Mouse (Mus musculus): ENCODE data around the gene Timp1. TPM values are rescaled to one million over a fixed set of nuclear protein-coding genes. Genes with fewer than 3 reads are reported as not detected.
A peak's percentile ranks its signal among the peaks of the same experiment; 100 is the strongest.

The Timp1 gene
- polyA plus RNA-seq, 1 experiment from 2014 or later: 62.8 TPM

DNA sequence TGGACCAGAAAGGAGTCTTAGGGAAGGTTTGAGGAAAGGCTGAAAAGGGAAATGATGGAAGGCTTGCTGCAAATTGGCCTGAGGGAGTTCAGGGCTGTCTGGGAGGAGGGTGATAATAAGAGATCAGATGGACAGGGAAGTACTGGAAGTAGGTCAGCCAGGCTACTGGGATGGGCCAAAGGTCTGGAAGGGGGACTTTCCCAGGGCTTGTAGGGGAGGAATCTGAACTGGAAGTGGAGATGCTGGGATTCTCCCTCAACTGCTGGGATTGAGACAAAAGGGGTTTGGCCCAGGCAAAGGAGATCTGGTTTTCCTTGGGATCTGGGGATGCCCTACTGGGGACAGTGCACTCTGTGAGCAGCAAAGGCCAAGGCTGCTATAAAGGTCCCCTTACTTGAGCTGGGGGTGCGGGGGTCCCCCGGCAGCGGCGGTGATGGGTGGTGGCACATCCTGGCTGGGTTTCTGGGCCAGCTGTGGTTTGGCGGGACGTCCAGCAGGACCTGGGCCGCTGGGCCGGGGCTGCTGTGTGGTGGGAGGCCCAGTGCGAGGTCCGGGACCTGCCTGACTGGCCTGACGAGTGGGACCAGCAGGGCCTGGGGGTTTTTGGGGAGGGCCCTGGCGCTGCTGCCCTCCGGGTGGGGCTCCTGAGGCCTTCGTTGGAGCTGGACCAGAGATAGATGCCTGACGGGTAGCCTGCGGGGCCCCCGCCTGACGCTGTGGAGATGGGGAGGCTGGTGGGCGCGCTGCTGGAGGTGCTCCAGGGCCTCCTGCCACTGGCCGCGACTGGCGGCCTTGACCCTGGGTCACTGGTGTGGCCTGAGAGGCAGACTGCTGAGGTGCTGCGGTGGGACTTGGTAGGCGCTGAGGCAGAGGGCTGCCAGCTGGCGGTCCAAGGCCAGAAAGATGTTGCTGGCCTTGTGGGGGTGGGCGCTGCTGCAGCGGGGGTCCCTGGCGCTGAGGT lies 7.6 kb upstream of the Timp1 start:
- peak; percentile 7 for DNase-seq (ENCODE audit: low spot score)
- WGBS: 37% methylated on average over 20 of the region's 29 CpGs
- no peak overlapping the region for H3K27ac ChIP-seq (replicated peaks; ENCODE audit: low read depth, low read length)

DNA sequence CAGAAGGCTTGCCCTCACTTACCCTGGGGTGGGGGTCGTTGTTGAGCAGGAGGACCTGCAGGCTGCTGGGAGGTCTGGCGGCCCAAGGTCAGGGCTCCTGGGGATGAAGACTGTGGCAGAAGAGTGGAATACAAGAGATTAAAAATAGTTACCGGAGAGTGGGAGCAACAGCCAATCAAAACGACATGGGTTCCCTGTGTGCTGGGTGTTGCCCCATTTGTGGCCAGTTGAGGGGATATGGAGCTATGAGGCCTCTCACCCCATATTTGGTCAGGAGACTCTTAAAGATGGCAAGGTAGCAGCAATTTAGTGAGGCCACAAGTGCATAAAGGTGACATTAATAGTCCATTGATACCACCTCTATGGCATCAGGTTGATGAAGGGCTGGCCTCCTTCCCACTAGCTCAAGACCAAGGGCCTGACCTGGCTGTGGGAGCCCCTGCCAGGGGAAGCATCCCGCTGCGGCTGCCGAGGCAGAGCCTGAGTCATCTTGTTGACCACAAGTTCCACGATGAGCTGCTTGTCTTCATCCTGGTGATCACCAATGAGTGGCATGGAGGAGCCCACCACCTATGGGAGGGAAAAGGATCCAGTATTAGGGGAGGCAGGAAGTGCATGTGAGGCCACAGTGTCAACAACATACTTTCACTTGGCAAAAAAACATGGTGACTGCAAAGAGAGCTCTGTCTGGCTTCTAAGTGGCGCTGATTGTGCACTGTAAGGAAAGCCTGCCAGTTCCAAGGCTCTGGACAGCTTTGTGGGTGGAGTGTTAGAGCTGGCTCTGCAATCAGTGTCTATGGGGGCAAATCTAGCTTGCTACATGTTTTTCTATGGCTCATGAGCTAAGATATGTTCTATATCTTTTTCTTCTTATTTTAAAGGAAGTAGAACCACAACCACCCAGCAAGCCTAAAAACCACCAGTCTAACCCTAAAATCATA lies 6.5 kb upstream of the Timp1 start:
- H3K4me3 ChIP-seq (ENCODE audit: low read depth, low read length): no peak overlapping the region
- WGBS: 81% methylated on average over 9 of the region's 9 CpGs
- no peaks in the 10 kb centered on the region for H3K27me3 ChIP-seq (replicated peaks; ENCODE audit: control insufficient read depth, insufficient read depth, low read length)
- DNase-seq (ENCODE audit: low spot score) (peak; percentile 16), ATAC-seq (ENCODE audit: low read depth) (no peak)
- 0 out of 2 replicates have a peak overlapping the region, but pooled peaks have one; percentile 5 for H3K9ac ChIP-seq (ENCODE audit: low read depth, low read length)
- H3K4me1 ChIP-seq (ENCODE audit: control insufficient read depth, insufficient read depth, low read length): peaks cover 8% of the 10 kb centered on the region; the same call in 1 of the 2 replicates
- H3K9me3 ChIP-seq (ENCODE audit: control insufficient read depth, low read length): no peaks in the 10 kb centered on the region
- no peak overlapping the region for H3K27ac ChIP-seq (replicated peaks; ENCODE audit: low read depth, low read length)
- 0 out of 2 replicates have a peak overlapping the region, but pooled peaks have one; percentile 7 for H3K4me2 ChIP-seq (ENCODE audit: low read depth, low read length)
- no peaks in the 10 kb centered on the region for H3K36me3 ChIP-seq (ENCODE audit: control insufficient read depth, insufficient read depth, low read length)

More for the DNA sequence above, 7.6 kb upstream of the Timp1 start:
- Histone ChIP-seq H3K4me1 (ENCODE audit: control insufficient read depth, insufficient read depth, low read length) (peaks cover 8% of the 10 kb centered on the region; the same call in 1 of the 2 replicates), H3K36me3 (ENCODE audit: control insufficient read depth, insufficient read depth, low read length) (peaks cover 10% of the 10 kb centered on the region), H3K4me3 (ENCODE audit: low read depth, low read length) (no peak overlapping the region), H3K9me3 (ENCODE audit: control insufficient read depth, low read length) (no peaks in the 10 kb centered on the region), H3K27me3 (replicated peaks; ENCODE audit: control insufficient read depth, insufficient read depth, low read length) (no peaks in the 10 kb centered on the region), H3K9ac (ENCODE audit: low read depth, low read length) (0 out of 2 replicates have a peak overlapping the region, but pooled peaks have one; percentile 5), H3K4me2 (ENCODE audit: low read depth, low read length) (0 out of 2 replicates have a peak overlapping the region, but pooled peaks have one; percentile 7)
- ATAC-seq (ENCODE audit: low read depth): 0 out of 2 replicates have a peak, but pooled peaks have one; percentile 19

DNA sequence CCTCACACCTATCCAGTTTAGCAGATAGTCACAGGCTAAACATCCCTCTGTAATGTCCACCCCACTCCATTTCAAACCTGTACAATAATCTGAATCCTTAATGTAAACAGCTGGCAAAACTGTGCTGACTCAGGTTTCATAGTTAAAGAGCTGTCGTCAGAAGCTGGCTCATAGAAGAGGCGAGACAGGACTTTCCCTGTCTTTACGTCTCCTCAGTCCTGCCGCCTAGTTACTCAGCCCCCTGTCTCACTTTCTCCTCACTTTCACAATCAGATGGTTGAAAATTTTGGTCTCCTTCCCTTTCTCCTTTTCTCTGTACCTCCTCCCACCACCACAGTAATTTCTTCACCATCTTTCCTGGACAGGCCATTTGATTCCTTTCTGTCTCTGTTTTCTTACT lies 1.9 kb upstream of the Timp1 start:
- no peak overlapping the region for H3K4me2 ChIP-seq (ENCODE audit: low read depth, low read length)
- no peak for DNase-seq (ENCODE audit: low spot score)
- H3K9me3 ChIP-seq (ENCODE audit: control insufficient read depth, low read length): no peaks in the 10 kb centered on the region
- H3K36me3 ChIP-seq (ENCODE audit: control insufficient read depth, insufficient read depth, low read length): no peaks in the 10 kb centered on the region
- no peak overlapping the region for H3K27ac ChIP-seq (replicated peaks; ENCODE audit: low read depth, low read length)
- no peak overlapping the region for H3K4me3 ChIP-seq (ENCODE audit: low read depth, low read length)
- H3K9ac ChIP-seq (ENCODE audit: low read depth, low read length): no peak overlapping the region
- no peaks in the 10 kb centered on the region for H3K27me3 ChIP-seq (replicated peaks; ENCODE audit: control insufficient read depth, insufficient read depth, low read length)
- 52% methylated on average over 4 of the region's 4 CpGs for WGBS
- no peak for ATAC-seq (ENCODE audit: low read depth)
- no peaks in the 10 kb centered on the region for H3K4me1 ChIP-seq (ENCODE audit: control insufficient read depth, insufficient read depth, low read length)

- DNase-seq (ENCODE audit: low spot score): no peak
- no peak for ATAC-seq (ENCODE audit: low read depth)
- WGBS: 77% methylated on average over 1 of the region's 1 CpGs
These were observed 763 bp upstream of the Timp1 start for GRCm38 (mm10) chrX:20869203-20869602.

GRCm38 (mm10) chrX:20872928-20873500 lies 3.0 kb downstream of the Timp1 start:
- Histone ChIP-seq H3K36me3 (ENCODE audit: control insufficient read depth, insufficient read depth, low read length) (no peaks in the 10 kb centered on the region), H3K4me2 (ENCODE audit: low read depth, low read length) (no peak overlapping the region), H3K27me3 (replicated peaks; ENCODE audit: control insufficient read depth, insufficient read depth, low read length) (no peaks in the 10 kb centered on the region), H3K27ac (replicated peaks; ENCODE audit: low read depth, low read length) (no peak overlapping the region), H3K4me1 (ENCODE audit: control insufficient read depth, insufficient read depth, low read length) (no peaks in the 10 kb centered on the region), H3K9ac (ENCODE audit: low read depth, low read length) (no peak overlapping the region), H3K4me3 (ENCODE audit: low read depth, low read length) (no peak overlapping the region), H3K9me3 (ENCODE audit: control insufficient read depth, low read length) (no peaks in the 10 kb centered on the region)
- DNase-seq (ENCODE audit: low spot score): peak; percentile 27
- no peak for ATAC-seq (ENCODE audit: low read depth)
- WGBS: 30% methylated on average over 11 of the region's 11 CpGs

More at GRCm38 (mm10) chrX:20869203-20869602, 763 bp upstream of the Timp1 start:
- no peaks in the 10 kb centered on the region for H3K4me1 ChIP-seq (ENCODE audit: control insufficient read depth, insufficient read depth, low read length)
- no peaks in the 10 kb centered on the region for H3K36me3 ChIP-seq (ENCODE audit: control insufficient read depth, insufficient read depth, low read length)
- H3K4me3 ChIP-seq (ENCODE audit: low read depth, low read length): no peak overlapping the region
- no peak overlapping the region for H3K9ac ChIP-seq (ENCODE audit: low read depth, low read length)
- H3K27me3 ChIP-seq (replicated peaks; ENCODE audit: control insufficient read depth, insufficient read depth, low read length): no peaks in the 10 kb centered on the region
- H3K27ac ChIP-seq (replicated peaks; ENCODE audit: low read depth, low read length): no peak overlapping the region
- H3K4me2 ChIP-seq (ENCODE audit: low read depth, low read length): no peak overlapping the region
- H3K9me3 ChIP-seq (ENCODE audit: control insufficient read depth, low read length): no peaks in the 10 kb centered on the region

DNA sequence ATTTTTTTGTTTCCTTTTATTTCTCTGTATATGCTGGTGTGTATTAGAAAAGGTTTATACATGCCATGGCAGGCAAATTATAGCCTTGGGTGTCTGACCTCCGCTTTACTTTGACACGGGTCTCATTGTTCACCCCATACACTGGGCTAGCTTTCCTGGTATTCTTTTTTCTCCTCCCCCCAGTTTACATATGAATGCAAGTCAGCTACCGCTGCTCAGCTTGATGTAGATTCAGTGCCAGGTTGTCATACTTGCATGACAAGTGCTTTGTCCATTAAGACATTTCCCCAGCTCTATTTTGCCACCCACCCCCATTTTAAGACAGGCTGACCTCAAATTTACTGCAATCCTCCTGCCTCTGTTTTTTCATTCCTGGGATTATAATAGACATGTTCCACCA lies 5.3 kb downstream of the Timp1 start:
- H3K27ac ChIP-seq (replicated peaks; ENCODE audit: low read depth, low read length): no peak overlapping the region
- H3K4me2 ChIP-seq (ENCODE audit: low read depth, low read length): no peak overlapping the region
- DNase-seq (ENCODE audit: low spot score) (no peak), ATAC-seq (ENCODE audit: low read depth) (no peak)
- no peaks in the 10 kb centered on the region for H3K36me3 ChIP-seq (ENCODE audit: control insufficient read depth, insufficient read depth, low read length)
- H3K9ac ChIP-seq (ENCODE audit: low read depth, low read length): no peak overlapping the region
- no peaks in the 10 kb centered on the region for H3K27me3 ChIP-seq (replicated peaks; ENCODE audit: control insufficient read depth, insufficient read depth, low read length)
- 57% methylated on average over 3 of the region's 3 CpGs for WGBS
- H3K4me3 ChIP-seq (ENCODE audit: low read depth, low read length): no peak overlapping the region
- H3K4me1 ChIP-seq (ENCODE audit: control insufficient read depth, insufficient read depth, low read length): no peaks in the 10 kb centered on the region
- no peaks in the 10 kb centered on the region for H3K9me3 ChIP-seq (ENCODE audit: control insufficient read depth, low read length)

GRCm38 (mm10) chrX:20910074-20910473 lies 40.1 kb downstream of the Timp1 start:
- H3K4me3 ChIP-seq (ENCODE audit: low read depth, low read length): no peak overlapping the region
- no peaks in the 10 kb centered on the region for H3K36me3 ChIP-seq (ENCODE audit: control insufficient read depth, insufficient read depth, low read length)
- H3K9me3 ChIP-seq (ENCODE audit: control insufficient read depth, low read length): no peaks in the 10 kb centered on the region
- H3K9ac ChIP-seq (ENCODE audit: low read depth, low read length): no peak overlapping the region
- DNase-seq (ENCODE audit: low spot score): no peak
- H3K27me3 ChIP-seq (replicated peaks; ENCODE audit: control insufficient read depth, insufficient read depth, low read length): no peaks in the 10 kb centered on the region
- H3K4me2 ChIP-seq (ENCODE audit: low read depth, low read length): no peak overlapping the region
- H3K4me1 ChIP-seq (ENCODE audit: control insufficient read depth, insufficient read depth, low read length): no peaks in the 10 kb centered on the region
- ATAC-seq (ENCODE audit: low read depth): no peak
- no peak overlapping the region for H3K27ac ChIP-seq (replicated peaks; ENCODE audit: low read depth, low read length)
- WGBS: 51% methylated on average over 3 of the region's 3 CpGs

- 81% methylated on average over 6 of the region's 6 CpGs for WGBS
- H3K9ac ChIP-seq (ENCODE audit: low read depth, low read length): no peak overlapping the region
- no peaks in the 10 kb centered on the region for H3K9me3 ChIP-seq (ENCODE audit: control insufficient read depth, low read length)
- ATAC-seq (ENCODE audit: low read depth) (no peak), DNase-seq (ENCODE audit: low spot score) (no peak)
- no peaks in the 10 kb centered on the region for H3K4me1 ChIP-seq (ENCODE audit: control insufficient read depth, insufficient read depth, low read length)
- no peaks in the 10 kb centered on the region for H3K27me3 ChIP-seq (replicated peaks; ENCODE audit: control insufficient read depth, insufficient read depth, low read length)
- no peak overlapping the region for H3K4me3 ChIP-seq (ENCODE audit: low read depth, low read length)
- no peak overlapping the region for H3K27ac ChIP-seq (replicated peaks; ENCODE audit: low read depth, low read length)
- no peak overlapping the region for H3K4me2 ChIP-seq (ENCODE audit: low read depth, low read length)
- H3K36me3 ChIP-seq (ENCODE audit: control insufficient read depth, insufficient read depth, low read length): no peaks in the 10 kb centered on the region
These were observed 43.8 kb downstream of the Timp1 start for GRCm38 (mm10) chrX:20913726-20914125.

Data from embryonic facial prominence, embryonic 14.5 days (tissue).